Mouse (Mus musculus) cortical plate, adult 2 months (tissue): ENCODE data around the gene Srp68. TPM values are rescaled to one million over a fixed set of nuclear protein-coding genes. Genes with fewer than 3 reads are reported as not detected.
"Not testable (repeated sequence)": the region's sequence is repeated elsewhere in the genome, so short reads cannot be mapped to it uniquely, and the experiment has no call there.

Experiments
- H3K27ac ChIP-seq: fragments of 200-500 bp; 2 replicates; pipeline ENCODE4 v1.5.1; 2012; ENCODE audit warnings: low read length, control low read depth, inconsistent platforms; ENCODE audit not compliant: insufficient read depth
- H3K4me1 ChIP-seq: fragments of 200-500 bp; 2 replicates; pipeline ENCODE4 v1.6.1; 2011; ENCODE audit warnings: low read length; ENCODE audit not compliant: control insufficient read depth, insufficient read depth
- H3K4me3 ChIP-seq: fragments of 200-500 bp; 2 replicates; pipeline ENCODE4 v1.5.1; 2011; ENCODE audit warnings: mild to moderate bottlenecking, low read length, control low read depth; ENCODE audit not compliant: insufficient read depth
- CTCF ChIP-seq: fragments of 200-500 bp; IDR thresholded peaks from 2 replicates; pipeline ENCODE4 v1.5.1; 2011; ENCODE audit warnings: mild to moderate bottlenecking, control low read depth, low read length; ENCODE audit not compliant: insufficient read depth; ENCODE audit errors: extremely low read depth
- POLR2A ChIP-seq: fragments of 200-500 bp; IDR thresholded peaks from 2 replicates; pipeline ENCODE4 v1.6.1; 2011; ENCODE audit warnings: mild to moderate bottlenecking, low read length, control low read depth; ENCODE audit not compliant: insufficient read depth; ENCODE audit errors: extremely low read depth
- polyA plus RNA-seq: library from polyadenylated mRNA; depleted of rRNA; stranded (reverse); fragments of >200 nt; gene quantifications from 2 replicates; pipeline ENCODE4 v1.2.3, GENCODE M21; 2012

Gene Srp68
- polyA plus RNA-seq, 1 experiment = 63.4 TPM

DNA sequence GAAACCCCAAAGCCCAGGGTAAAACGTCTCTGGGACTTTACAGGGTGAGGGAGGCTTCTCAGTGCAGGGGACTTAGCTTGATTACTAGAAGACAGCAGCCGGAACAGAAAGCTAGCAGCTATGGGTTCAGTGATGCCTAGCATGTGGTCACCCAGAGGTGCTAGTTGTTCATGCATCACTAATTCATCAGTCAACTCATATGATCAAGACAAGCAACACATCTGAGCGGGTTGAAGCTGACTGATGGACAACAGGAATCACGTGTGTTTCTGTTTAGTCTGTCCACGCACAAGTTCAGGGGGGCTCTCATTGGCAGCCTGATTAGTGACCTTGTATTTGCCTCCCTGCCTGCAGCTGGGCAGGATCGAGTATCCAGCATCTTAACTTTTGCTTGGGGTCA is 10.0 kb upstream of the Srp68 start:
- TF ChIP-seq CTCF (no peak), POLR2A (no peak)
- H3K27ac ChIP-seq = no peak overlapping the region
- H3K4me1 ChIP-seq = no peaks in the 10 kb centered on the region
- no peak overlapping the region for H3K4me3 ChIP-seq

DNA sequence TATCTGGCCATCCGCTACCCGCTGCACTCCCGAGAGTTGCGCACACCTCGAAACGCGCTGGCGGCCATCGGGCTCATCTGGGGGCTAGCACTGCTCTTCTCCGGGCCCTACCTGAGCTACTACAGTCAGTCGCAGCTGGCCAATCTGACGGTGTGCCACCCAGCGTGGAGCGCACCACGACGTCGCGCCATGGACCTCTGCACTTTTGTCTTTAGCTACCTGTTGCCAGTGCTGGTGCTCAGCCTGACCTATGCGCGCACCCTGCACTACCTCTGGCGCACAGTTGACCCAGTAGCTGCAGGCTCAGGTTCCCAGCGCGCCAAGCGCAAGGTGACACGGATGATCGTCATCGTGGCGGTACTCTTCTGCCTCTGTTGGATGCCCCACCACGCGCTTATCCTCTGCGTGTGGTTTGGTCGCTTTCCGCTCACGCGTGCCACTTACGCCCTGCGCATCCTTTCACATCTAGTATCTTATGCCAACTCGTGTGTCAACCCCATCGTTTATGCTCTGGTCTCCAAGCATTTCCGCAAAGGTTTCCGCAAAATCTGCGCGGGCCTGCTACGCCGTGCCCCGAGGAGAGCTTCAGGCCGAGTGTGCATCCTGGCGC is 9.0 kb upstream of the Srp68 start:
- no peak for TF ChIP-seq POLR2A
- TF ChIP-seq CTCF = no peak
- H3K4me3 ChIP-seq = no peak overlapping the region
- H3K27ac ChIP-seq = no peak overlapping the region
- H3K4me1 ChIP-seq = no peaks in the 10 kb centered on the region

GRCm38 (mm10) chr11:116282089-116282488 is 8.1 kb upstream of the Srp68 start:
- Histone ChIP-seq H3K4me3 (no peak overlapping the region), H3K27ac (no peak overlapping the region), H3K4me1 (no peaks in the 10 kb centered on the region)
- no peak for TF ChIP-seq CTCF
- no peak for TF ChIP-seq POLR2A

GRCm38 (mm10) chr11:116281671-116282070 is 7.7 kb upstream of the Srp68 start:
- H3K4me3 ChIP-seq = no peak overlapping the region

GRCm38 (mm10) chr11:116280751-116281663 is 7.0 kb upstream of the Srp68 start, which contains the start of gene Galr2:
TSS of gene Galr2 (plus strand) at chr11:116280939.
- Histone ChIP-seq H3K27ac (no peak within 1 kb of the TSS), H3K4me3 (no peak within 1 kb of the TSS), H3K4me1 (no peaks in the 10 kb centered on the region)
- no peak for TF ChIP-seq POLR2A
- no peak for TF ChIP-seq CTCF

More at GRCm38 (mm10) chr11:116281671-116282070, 7.7 kb upstream of the Srp68 start:
- Histone ChIP-seq H3K4me1 (no peaks in the 10 kb centered on the region), H3K27ac (no peak overlapping the region)
- TF ChIP-seq CTCF (no peak), POLR2A (no peak)

DNA sequence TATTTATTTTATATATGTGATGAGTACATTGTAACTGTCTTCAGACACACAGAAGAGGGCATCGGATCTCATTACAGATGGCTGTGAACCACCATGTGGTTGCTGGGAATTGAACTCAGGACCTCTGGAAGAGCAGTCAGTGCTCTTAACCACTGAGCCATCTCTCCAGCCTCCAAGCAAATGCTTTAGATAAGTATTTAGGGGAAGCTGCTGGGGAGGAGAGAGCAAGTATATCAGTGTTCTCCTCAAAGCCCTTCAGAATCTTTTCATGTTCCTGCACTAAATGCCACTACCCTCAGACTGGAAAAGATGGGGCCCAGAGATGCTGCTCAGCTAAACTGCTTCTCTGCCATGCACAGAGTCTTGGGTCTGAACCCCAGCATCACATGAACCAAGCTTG is 3.2 kb upstream of the Srp68 start:
- not testable (repeated sequence) for H3K27ac ChIP-seq, H3K4me1 ChIP-seq, H3K4me3 ChIP-seq

GRCm38 (mm10) chr11:116273469-116274044 is 460 bp downstream of the Srp68 start:
- Histone ChIP-seq H3K4me3 (peak overlapping the region; percentile 66), H3K4me1 (peaks cover 5% of the 10 kb centered on the region), H3K27ac (no peak overlapping the region)
- TF ChIP-seq CTCF = no peak
- TF ChIP-seq POLR2A = no peak

GRCm38 (mm10) chr11:116272589-116273468 is 1.2 kb downstream of the Srp68 start:
- TF ChIP-seq POLR2A (no peak), CTCF (no peak)
- peak overlapping the region; percentile 66 for H3K4me3 ChIP-seq
- peaks cover 5% of the 10 kb centered on the region for H3K4me1 ChIP-seq
- H3K27ac ChIP-seq = no peak overlapping the region

DNA sequence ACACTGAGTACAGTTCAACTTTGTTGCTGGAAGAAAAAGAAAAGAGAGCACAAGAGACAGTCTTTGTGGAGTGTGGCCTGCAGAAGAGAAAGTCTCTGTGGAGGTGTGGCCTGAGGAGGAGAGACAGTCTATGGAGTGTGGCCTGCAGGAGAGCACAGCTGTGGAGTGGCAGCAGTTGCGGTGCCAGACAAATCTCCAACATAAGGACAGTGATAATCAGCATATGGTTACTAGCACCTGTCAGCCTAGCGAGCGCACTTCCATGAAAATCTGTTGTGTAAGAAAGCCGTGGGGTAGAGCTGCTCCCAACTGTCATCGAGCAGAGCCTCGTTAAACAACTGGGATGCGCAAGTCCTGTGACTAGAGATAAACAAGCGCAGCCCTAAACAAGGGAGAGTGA is 4.5 kb downstream of the Srp68 start:
- peaks cover 5% of the 10 kb centered on the region for H3K4me1 ChIP-seq
- TF ChIP-seq POLR2A (no peak), CTCF (no peak)
- no peak overlapping the region for H3K27ac ChIP-seq
- no peak overlapping the region for H3K4me3 ChIP-seq
